Mouse (Mus musculus): Measurements from ENCODE around the gene Sytl1. TPM values are rescaled to one million over a fixed set of nuclear protein-coding genes. Genes with fewer than 3 reads are reported as not detected.

Sytl1 gene
- total and polyA plus RNA-seq, 3 experiments = 0.08 to 0.31 TPM; not detected in 1

DNA sequence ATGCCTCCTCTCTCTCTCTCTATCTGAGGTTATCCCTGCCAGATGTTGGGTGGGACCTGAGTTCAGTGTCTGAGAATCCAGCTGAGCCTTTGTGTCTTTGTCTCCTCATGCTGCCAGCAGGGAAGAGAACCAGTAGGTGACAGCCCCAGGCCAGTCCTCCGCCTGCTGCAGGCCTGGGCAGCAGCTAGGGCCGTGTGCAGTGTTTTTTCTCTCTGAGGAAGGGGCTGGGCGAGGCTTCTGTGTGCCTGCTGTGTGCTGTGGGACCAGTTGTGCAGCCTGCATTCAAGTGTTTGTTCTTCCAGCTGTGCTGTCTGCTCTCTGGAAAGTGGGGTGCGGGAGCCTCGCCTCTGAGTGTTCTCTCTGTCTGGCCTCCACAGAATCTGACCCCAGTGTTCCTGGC, 39.0 kb downstream of the Sytl1 start:
- Histone ChIP-seq H3K79me2 (ENCODE audit: control insufficient read depth, insufficient read depth, low read length, poor library complexity) (no peaks in the 10 kb centered on the region), H3K27ac (ENCODE audit: control insufficient read depth, low read depth, low read length) (no peak overlapping the region), H3K4me3 (ENCODE audit: control insufficient read depth in 1 of 2, insufficient read depth in 1 of 2, low read depth in 2 of 2, low read length in 2 of 2) (no peak overlapping the region), H3K9ac (ENCODE audit: control insufficient read depth, low read depth, low read length, poor library complexity, severe bottlenecking) (no peak overlapping the region), H3K36me3 (ENCODE audit: control insufficient read depth in 1 of 2, insufficient read depth in 2 of 2, low read length in 2 of 2) (peaks cover 0 to 5% of the 10 kb centered on the region in 2 experiments; a peak in 2 of 4 replicates), H3K4me1 (ENCODE audit: control insufficient read depth in 1 of 2, insufficient read depth in 2 of 2, low read length in 2 of 2) (peaks cover 6 to 7% of the 10 kb centered on the region in 2 experiments), H3K27me3 (ENCODE audit: control insufficient read depth in 1 of 2, insufficient read depth in 2 of 2, low read length in 2 of 2) (no peaks in the 10 kb centered on the region), H3K9me3 (replicated peaks; ENCODE audit: insufficient read depth, low read length) (no peaks in the 10 kb centered on the region)
- DNase-seq (ENCODE audit: low read depth, low spot score) = no peak
- TF ChIP-seq HCFC1 (IDR thresholded peaks at IDR 0.05; ENCODE audit: low read depth, low read length) (no peak), POLR2AphosphoS2 (IDR thresholded peaks at IDR 0.05; ENCODE audit: low read length) (no peak), JUND (IDR thresholded peaks at IDR 0.05; ENCODE audit: low read depth, low read length) (no peak), RAD21 (IDR thresholded peaks at IDR 0.05; ENCODE audit: low read depth, low read length) (no peak), SIN3A (IDR thresholded peaks at IDR 0.05; ENCODE audit: low read length) (no peak)

DNA sequence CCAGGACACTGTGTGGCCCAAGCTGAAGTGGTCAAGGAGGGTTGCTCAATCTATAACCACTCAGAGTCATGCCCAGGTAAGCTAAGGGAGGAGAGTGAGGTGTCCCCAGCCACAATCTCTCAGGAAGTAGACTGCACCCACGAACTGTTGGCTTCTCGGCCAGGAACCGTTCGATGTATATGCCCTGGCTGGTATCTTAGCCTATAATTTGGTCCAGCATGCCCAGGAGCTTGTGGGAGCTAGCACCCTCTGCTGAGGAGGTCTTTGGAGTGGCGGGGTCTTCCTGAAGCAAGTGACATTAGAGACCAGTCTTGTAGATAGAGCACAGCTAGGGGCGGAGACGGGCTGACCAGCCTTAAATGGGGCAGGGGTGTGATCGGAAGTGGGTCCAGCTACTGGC, 41.2 kb downstream of the Sytl1 start:
- no peak for TF ChIP-seq GABPA (IDR thresholded peaks at IDR 0.05; ENCODE audit: low read depth, low read length)
- TF ChIP-seq POLR2AphosphoS2 (IDR thresholded peaks at IDR 0.05; ENCODE audit: low read length) = no peak
- TF ChIP-seq ZMIZ1 (IDR thresholded peaks at IDR 0.05; ENCODE audit: low read depth, low read length) = no peak
- no peak for TF ChIP-seq E2F4 (IDR thresholded peaks at IDR 0.05; ENCODE audit: borderline replicate concordance, low read depth, low read length)
- no peak for TF ChIP-seq POLR2A (IDR thresholded peaks at IDR 0.05; ENCODE audit: control insufficient read depth in 1 of 2, insufficient read depth in 1 of 2, low read depth in 1 of 2, low read length in 2 of 2, poor library complexity in 1 of 2)
- TF ChIP-seq EP300 (IDR thresholded peaks at IDR 0.05; ENCODE audit: low read depth in 1 of 2, low read length in 2 of 2) = no peak
- TF ChIP-seq NRF1 (IDR thresholded peaks at IDR 0.05; ENCODE audit: insufficient read depth, low read depth, low read length, poor library complexity, severe bottlenecking) = no peak
- TF ChIP-seq HCFC1 (IDR thresholded peaks at IDR 0.05; ENCODE audit: low read depth, low read length) = no peak
- TF ChIP-seq MEF2A (IDR thresholded peaks at IDR 0.05; ENCODE audit: extremely low read depth, insufficient replicate concordance, low read depth, low read length, poor library complexity, severe bottlenecking) = no peak

DNA sequence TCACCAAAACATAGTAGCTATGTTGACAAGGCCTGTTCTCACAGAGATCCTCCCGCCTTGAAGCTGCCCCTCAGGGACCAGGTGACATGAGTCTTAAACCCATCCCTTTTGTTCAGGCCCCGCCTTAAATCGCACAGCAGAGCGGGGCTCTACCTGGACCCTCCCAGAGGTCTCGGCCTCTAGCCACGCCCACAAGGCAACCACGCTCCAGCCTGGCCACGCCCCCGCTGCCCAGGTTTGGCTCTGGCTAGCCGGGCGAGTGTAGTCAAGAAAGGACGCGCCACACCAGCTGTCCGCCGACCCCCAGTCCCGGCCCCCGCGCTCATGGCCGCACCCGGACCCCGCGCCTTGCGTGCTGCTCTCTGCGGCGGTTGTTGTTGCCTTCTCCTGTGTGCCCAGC, 42.3 kb downstream of the Sytl1 start:
- no peak overlapping the region for H3K27ac ChIP-seq (ENCODE audit: control insufficient read depth, low read depth, low read length)
- no peak overlapping the region for H3K9ac ChIP-seq (ENCODE audit: control insufficient read depth, low read depth, low read length, poor library complexity, severe bottlenecking)
- H3K27me3 ChIP-seq (ENCODE audit: control insufficient read depth in 1 of 2, insufficient read depth in 2 of 2, low read length in 2 of 2) = no peaks in the 10 kb centered on the region
- H3K36me3 ChIP-seq (ENCODE audit: control insufficient read depth in 1 of 2, insufficient read depth in 2 of 2, low read length in 2 of 2) = peaks cover 0 to 14% of the 10 kb centered on the region in 2 experiments; a peak in 2 of 4 replicates
- DNase-seq (ENCODE audit: low read depth, low spot score) = no peak
- no peak for TF ChIP-seq NELFE (IDR thresholded peaks at IDR 0.05; ENCODE audit: low read depth, low read length)
- no peak for TF ChIP-seq MAX (IDR thresholded peaks at IDR 0.05; ENCODE audit: low read length)
- TF ChIP-seq TCF12 (IDR thresholded peaks at IDR 0.05; ENCODE audit: low read depth, low read length) = no peak
- TF ChIP-seq KAT2A (conservative IDR thresholded peaks at IDR 0.05; ENCODE audit: low read depth, low read length) = no peak
- TF ChIP-seq MYC (IDR thresholded peaks at IDR 0.05; ENCODE audit: low read depth, low read length) = no peak
- no peaks in the 10 kb centered on the region for H3K9me3 ChIP-seq (replicated peaks; ENCODE audit: insufficient read depth, low read length)
- H3K4me3 ChIP-seq (ENCODE audit: control insufficient read depth in 1 of 2, insufficient read depth in 1 of 2, low read depth in 2 of 2, low read length in 2 of 2) = no peak overlapping the region
- H3K4me1 ChIP-seq (ENCODE audit: control insufficient read depth in 1 of 2, insufficient read depth in 2 of 2, low read length in 2 of 2) = peaks cover 10 to 19% of the 10 kb centered on the region in 2 experiments
- no peaks in the 10 kb centered on the region for H3K79me2 ChIP-seq (ENCODE audit: control insufficient read depth, insufficient read depth, low read length, poor library complexity)

More for the DNA sequence above, 41.2 kb downstream of the Sytl1 start:
- Histone ChIP-seq H3K4me1 (ENCODE audit: control insufficient read depth in 1 of 2, insufficient read depth in 2 of 2, low read length in 2 of 2) (peaks cover 10 to 19% of the 10 kb centered on the region in 2 experiments), H3K27ac (ENCODE audit: control insufficient read depth, low read depth, low read length) (no peak overlapping the region), H3K9me3 (replicated peaks; ENCODE audit: insufficient read depth, low read length) (no peaks in the 10 kb centered on the region), H3K27me3 (ENCODE audit: control insufficient read depth in 1 of 2, insufficient read depth in 2 of 2, low read length in 2 of 2) (no peaks in the 10 kb centered on the region), H3K4me3 (ENCODE audit: control insufficient read depth in 1 of 2, insufficient read depth in 1 of 2, low read depth in 2 of 2, low read length in 2 of 2) (no peak overlapping the region), H3K36me3 (ENCODE audit: control insufficient read depth in 1 of 2, insufficient read depth in 2 of 2, low read length in 2 of 2) (peaks cover 0 to 14% of the 10 kb centered on the region in 2 experiments; a peak in 2 of 4 replicates), H3K9ac (ENCODE audit: control insufficient read depth, low read depth, low read length, poor library complexity, severe bottlenecking) (no peak overlapping the region), H3K79me2 (ENCODE audit: control insufficient read depth, insufficient read depth, low read length, poor library complexity) (no peaks in the 10 kb centered on the region)
- no peak for DNase-seq (ENCODE audit: low read depth, low spot score)
